Mouse (Mus musculus) cortical plate, adult 2 months (tissue): Measurements from ENCODE around the gene Drg1. TPM values are rescaled to one million over a fixed set of nuclear protein-coding genes. Genes with fewer than 3 reads are reported as not detected.
A peak's percentile ranks its signal among the peaks of the same experiment; 100 is the strongest.

Experiments
- H3K27ac ChIP-seq: fragments of 200-500 bp; 2 replicates; pipeline ENCODE4 v1.5.1; 2012; ENCODE audit warnings: low read length, control low read depth, inconsistent platforms; ENCODE audit not compliant: insufficient read depth
- H3K4me1 ChIP-seq: fragments of 200-500 bp; 2 replicates; pipeline ENCODE4 v1.6.1; 2011; ENCODE audit warnings: low read length; ENCODE audit not compliant: control insufficient read depth, insufficient read depth
- H3K4me3 ChIP-seq: fragments of 200-500 bp; 2 replicates; pipeline ENCODE4 v1.5.1; 2011; ENCODE audit warnings: mild to moderate bottlenecking, low read length, control low read depth; ENCODE audit not compliant: insufficient read depth
- CTCF ChIP-seq: fragments of 200-500 bp; IDR thresholded peaks from 2 replicates; pipeline ENCODE4 v1.5.1; 2011; ENCODE audit warnings: mild to moderate bottlenecking, control low read depth, low read length; ENCODE audit not compliant: insufficient read depth; ENCODE audit errors: extremely low read depth
- POLR2A ChIP-seq: fragments of 200-500 bp; IDR thresholded peaks from 2 replicates; pipeline ENCODE4 v1.6.1; 2011; ENCODE audit warnings: mild to moderate bottlenecking, low read length, control low read depth; ENCODE audit not compliant: insufficient read depth; ENCODE audit errors: extremely low read depth
- polyA plus RNA-seq: library from polyadenylated mRNA; depleted of rRNA; stranded (reverse); fragments of >200 nt; gene quantifications from 2 replicates; pipeline ENCODE4 v1.2.3, GENCODE M21; 2012; rRNA removed

The Drg1 gene
- 77.1 and 88.5 TPM in 2 replicates for polyA plus RNA-seq

DNA sequence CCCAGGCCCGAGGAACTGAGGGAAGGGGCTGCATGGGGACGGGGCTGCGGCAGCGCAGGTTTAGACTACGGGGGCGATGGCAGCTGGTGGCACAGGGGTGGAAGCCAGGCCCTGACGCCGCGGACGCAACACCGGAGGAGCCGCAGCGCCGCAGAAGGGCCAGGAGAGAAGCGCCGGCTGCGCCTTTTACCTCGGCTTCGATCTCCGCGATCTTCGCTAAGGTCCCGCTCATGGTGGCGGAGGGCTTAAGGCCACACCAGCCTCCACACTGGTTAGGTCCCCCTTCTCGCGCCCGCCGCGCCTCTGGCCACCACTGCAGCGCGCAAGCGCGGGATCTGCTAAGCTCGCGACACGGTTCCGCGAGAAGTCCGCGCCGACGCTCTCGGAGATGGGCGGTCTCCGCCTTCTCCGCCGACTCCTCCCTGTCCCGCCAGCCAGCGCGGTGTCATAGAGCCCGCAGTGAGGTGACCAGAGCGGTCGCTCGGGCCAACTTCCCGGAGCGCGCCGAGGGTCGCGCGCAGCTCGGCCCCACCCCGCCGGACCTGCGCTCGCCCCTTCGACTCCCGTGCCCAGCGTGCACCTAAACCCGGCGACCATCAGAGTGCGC lies at the start of gene Drg1:
TSS of gene Drg1 (minus strand) at position 337 of the 607 bp plus-strand sequence.
- Histone ChIP-seq H3K4me1 (peaks cover 4% of the 10 kb centered on the region; the same call in 1 of the 2 replicates), H3K4me3 (peak within 1 kb of the TSS; percentile 95), H3K27ac (peak within 1 kb of the TSS; percentile 51)
- TF ChIP-seq POLR2A (peak; percentile 92), CTCF (no peak)

DNA sequence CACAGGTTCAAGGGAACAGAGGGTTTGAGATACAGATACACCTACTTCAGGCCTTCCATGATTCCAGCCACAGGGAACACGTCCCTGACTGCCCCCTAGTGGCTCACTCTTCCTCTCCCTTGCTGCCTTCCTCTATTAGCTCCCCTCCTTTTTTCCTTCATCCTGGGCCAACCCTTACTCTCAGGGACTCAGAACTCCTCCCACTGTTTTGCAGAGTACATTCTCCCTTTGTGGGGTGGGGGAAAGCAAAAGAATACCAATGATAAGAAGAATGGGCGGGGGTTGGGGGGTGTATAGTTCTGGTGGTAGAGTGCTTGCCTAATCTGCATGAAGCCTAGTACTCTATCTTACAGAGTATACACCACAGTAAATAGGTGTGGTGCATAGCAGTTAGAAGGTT lies 47.9 kb upstream of the Drg1 start:
- TF ChIP-seq CTCF (peak; percentile 66), POLR2A (no peak)
- no peak overlapping the region for H3K4me3 ChIP-seq
- no peaks in the 10 kb centered on the region for H3K4me1 ChIP-seq
- H3K27ac ChIP-seq = no peak overlapping the region

DNA sequence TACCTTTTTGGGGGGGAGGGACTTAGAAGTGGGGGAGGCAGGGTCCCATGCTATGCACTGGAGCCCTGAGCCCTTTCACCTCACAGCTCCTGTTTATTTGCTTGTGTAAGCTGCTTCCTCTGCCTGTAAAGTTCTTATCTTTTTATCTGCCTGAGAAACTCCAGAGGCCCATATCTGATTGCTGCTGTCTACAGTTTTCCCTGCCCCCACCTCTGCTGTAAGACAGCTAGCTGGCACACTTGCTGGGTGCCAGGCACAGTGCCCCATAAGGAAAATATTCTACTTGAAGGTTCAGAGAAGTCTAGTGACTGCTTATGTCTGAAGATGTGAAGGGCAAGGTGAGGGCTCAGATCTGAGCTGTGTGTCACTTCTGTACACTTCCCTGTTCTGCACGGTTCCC lies 47.1 kb upstream of the Drg1 start:
- no peak overlapping the region for H3K4me3 ChIP-seq
- TF ChIP-seq CTCF = no peak
- TF ChIP-seq POLR2A = no peak
- no peak overlapping the region for H3K27ac ChIP-seq

DNA sequence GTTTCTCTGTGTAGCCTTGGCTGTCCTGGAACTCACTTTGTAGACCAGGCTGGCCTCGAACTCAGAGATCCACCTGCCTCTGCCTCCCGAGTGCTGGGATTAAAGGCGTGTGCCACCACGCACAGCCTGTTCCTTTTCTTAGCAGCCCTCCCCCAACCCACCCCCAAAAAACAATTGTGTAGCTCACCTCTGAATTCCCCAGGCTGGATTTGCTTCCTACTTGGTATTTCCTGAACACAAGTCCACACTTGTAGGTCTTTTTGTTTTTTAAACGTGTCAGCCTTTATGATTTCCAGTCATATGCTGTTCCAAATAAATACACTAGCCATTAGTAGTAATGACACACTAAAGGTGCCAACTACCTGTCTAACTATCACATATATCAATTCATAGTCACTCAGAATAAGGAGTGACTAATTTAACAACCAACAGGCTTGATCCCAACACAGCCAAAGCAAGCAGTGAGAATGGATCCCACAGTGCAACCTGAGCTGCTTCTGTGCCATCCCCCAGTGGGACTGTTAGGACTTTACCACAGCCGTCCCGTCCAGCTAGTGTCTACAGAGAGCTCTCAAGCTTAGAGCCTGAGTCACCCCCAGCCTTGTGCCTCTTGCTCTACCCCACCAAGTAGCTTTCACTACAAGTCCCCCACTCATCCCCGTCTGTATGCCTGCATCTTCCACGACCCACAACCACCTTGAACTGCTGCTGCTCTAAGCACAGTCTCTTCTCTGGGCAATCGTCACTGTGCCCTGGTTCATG lies 45.6 kb upstream of the Drg1 start:
- TF ChIP-seq POLR2A (no peak), CTCF (no peak)
- no peak overlapping the region for H3K4me3 ChIP-seq
- no peak overlapping the region for H3K27ac ChIP-seq
- no peaks in the 10 kb centered on the region for H3K4me1 ChIP-seq

More for the DNA sequence above, 47.1 kb upstream of the Drg1 start:
- H3K4me1 ChIP-seq = no peaks in the 10 kb centered on the region

DNA sequence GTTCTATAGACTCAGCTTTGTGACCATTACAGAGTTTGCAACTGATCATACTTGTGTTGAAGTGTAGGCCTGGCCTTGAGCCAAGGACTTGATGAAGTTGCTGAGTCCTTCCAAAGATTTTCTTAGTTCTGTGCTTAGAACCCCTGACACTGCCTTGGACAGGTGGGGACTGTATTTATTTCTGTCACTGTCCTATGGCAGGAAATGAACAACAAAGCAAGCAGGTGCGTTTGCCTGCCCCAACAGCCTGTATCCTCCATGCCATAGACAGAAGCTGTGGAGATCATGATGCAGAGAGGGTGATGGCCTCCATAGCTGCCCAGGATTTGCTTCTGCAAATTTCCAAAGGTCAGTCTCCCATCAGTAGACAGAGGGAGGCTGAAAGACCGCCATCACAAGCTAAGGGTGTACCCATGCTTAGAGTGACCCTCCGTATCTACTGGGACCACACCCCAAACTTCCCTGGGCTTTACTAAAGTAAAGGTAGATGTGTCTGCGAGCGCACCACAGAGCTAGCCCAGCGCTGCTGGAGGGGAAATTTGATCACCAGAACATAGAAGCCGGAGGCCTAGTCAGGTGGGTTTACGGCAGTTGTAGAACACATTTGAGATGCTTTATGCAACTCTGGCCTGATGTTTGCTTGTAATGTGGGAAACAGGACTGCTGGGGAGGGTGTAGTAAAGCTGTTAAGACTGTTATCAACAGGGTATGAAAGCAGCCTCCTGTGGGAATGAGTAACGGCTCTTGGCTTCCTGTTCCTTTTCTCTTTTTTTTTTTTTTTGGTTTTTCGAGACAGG lies 44.8 kb upstream of the Drg1 start:
- no peak for TF ChIP-seq CTCF
- no peak for TF ChIP-seq POLR2A

DNA sequence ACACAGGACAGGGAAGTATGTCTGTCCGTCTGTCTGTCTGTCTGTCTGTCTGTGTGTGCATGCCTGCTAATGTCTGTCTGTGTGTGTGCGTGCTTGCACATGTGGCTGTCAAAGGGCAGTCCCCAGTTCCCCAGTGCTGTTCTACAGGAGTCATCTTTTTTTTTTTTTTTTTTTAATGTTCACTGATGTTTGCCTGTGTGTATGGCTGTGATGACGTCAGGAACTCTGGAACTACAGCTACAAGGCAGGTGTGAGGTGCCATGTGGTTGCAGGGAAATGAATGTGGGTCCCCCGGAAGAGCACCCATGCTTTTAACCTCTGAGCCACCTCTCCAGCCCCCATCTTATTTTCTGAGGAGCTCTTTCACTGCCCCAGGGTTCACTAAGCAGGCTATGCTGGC lies 43.7 kb upstream of the Drg1 start:
- Histone ChIP-seq H3K27ac (no peak overlapping the region), H3K4me1 (no peaks in the 10 kb centered on the region), H3K4me3 (no peak overlapping the region)
- TF ChIP-seq CTCF = no peak
- no peak for TF ChIP-seq POLR2A

More for the DNA sequence above, 44.8 kb upstream of the Drg1 start:
- Histone ChIP-seq H3K4me3 (no peak overlapping the region), H3K27ac (no peak overlapping the region), H3K4me1 (no peaks in the 10 kb centered on the region)

DNA sequence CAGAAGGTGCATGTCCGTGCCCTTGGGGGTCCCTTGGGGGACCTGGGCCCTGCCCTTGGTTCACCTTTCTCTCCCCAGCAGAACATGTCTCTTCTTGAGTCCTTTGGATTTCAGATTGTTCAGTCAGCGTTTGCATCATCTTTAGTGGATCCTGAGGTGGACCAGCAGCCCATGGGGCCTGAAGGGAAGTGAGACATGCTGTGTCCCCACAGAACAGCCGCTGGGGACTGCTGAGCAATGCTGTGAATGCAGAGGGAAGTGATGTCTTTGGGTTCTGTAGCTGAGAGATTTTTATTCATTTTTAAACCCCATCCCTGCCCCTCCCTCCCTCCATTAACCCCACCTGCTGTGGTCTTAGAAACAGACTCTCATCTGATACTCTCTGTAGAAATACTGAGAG lies 41.7 kb upstream of the Drg1 start:
- no peak overlapping the region for H3K27ac ChIP-seq
- no peak for TF ChIP-seq CTCF
- no peak for TF ChIP-seq POLR2A
- no peak overlapping the region for H3K4me3 ChIP-seq
- peaks cover 4% of the 10 kb centered on the region for H3K4me1 ChIP-seq

DNA sequence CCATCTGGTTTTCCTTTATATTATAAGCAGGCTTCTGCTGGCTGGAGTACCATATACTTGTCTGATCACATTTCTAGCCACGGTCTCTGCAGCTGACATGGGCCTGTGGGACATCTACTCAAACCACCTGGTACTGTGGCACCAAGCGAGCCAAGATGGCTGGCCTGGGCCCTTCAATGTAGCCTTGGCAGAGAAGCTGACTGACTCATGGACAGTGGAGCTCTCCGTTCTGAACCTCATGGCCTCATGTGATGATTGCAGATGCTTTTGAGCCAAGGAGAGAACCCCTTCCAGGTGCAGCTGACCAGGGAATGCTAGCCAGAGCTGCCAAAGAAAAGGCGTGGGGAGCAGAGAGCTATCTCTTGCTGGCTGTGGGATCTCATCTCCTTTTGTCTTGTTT lies 39.6 kb upstream of the Drg1 start:
- no peak overlapping the region for H3K4me3 ChIP-seq
- TF ChIP-seq CTCF = no peak
- no peak for TF ChIP-seq POLR2A
- H3K4me1 ChIP-seq = peaks cover 7% of the 10 kb centered on the region
- no peak overlapping the region for H3K27ac ChIP-seq

DNA sequence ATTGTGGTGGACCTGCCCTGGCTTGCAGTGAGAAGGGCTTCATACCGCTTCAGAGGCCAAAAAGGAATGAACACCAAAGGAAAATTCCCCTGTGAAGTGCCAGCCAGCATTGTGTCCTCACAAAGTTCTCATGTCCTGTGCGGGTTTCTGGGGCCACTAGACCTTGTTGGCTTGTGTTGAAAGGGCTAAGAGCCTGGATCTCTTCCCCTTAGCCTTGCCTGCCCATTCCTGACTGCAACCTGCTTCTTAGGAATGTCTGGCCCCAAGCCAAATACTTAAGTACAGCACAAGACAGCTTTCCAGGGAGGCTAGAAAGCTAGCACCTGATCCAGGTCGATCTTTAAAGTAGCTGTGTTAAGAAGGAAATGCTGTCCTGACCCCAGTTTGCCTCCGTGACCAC lies 36.6 kb upstream of the Drg1 start:
- TF ChIP-seq CTCF = no peak
- no peak for TF ChIP-seq POLR2A
- no peak overlapping the region for H3K4me3 ChIP-seq
- H3K4me1 ChIP-seq = peaks cover 7% of the 10 kb centered on the region
- no peak overlapping the region for H3K27ac ChIP-seq

DNA sequence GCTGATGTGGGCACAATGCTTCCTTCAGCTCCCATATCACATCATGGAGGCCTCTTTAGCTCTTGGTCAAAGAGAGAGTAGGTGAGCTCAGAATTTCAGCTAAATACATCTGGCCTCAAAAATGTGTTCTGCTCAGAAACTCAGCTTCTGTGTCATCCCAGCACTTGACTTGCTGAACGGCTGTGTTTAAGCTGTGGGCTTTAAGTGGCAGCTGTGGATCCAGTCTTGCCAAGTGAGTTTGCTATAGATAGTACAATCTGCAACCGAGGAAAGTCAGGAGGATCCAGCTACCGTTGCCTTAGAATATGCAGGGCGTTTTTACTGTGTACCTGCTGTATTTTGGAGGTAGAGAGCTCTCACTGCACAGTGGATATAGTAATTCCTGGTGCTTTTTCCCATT lies 36.2 kb upstream of the Drg1 start:
- peaks cover 7% of the 10 kb centered on the region for H3K4me1 ChIP-seq
- no peak for TF ChIP-seq CTCF
- no peak for TF ChIP-seq POLR2A
- no peak overlapping the region for H3K27ac ChIP-seq
- no peak overlapping the region for H3K4me3 ChIP-seq
